Mouse (Mus musculus): ENCODE results near the gene Tbcel. TPM values are rescaled to one million over a fixed set of nuclear protein-coding genes. Genes with fewer than 3 reads are reported as not detected.

Gene Tbcel
- total RNA-seq, 2 experiments from 2014 or later: 10.1 to 13.2 TPM

GRCm38 (mm10) chr9:42394321-42394720, 113.3 kb downstream of the Tbcel start:
- ATAC-seq (ENCODE audit: poor library complexity, severe bottlenecking): no peak

- no peak for ATAC-seq (ENCODE audit: poor library complexity, severe bottlenecking)
Measured at GRCm38 (mm10) chr9:42392927-42393326, 114.7 kb downstream of the Tbcel start.

GRCm38 (mm10) chr9:42388490-42388889, 119.1 kb downstream of the Tbcel start:
- no peak for ATAC-seq (ENCODE audit: poor library complexity, severe bottlenecking)

- no peak for ATAC-seq (ENCODE audit: poor library complexity, severe bottlenecking)
Measured at GRCm38 (mm10) chr9:42387038-42387437, 120.6 kb downstream of the Tbcel start.

GRCm38 (mm10) chr9:42385656-42386055, 122.0 kb downstream of the Tbcel start:
- no peak for ATAC-seq (ENCODE audit: poor library complexity, severe bottlenecking)

- ATAC-seq (ENCODE audit: poor library complexity, severe bottlenecking): no peak
Measured at GRCm38 (mm10) chr9:42382628-42383347, 124.8 kb downstream of the Tbcel start.

- no peak for ATAC-seq (ENCODE audit: poor library complexity, severe bottlenecking)
Measured at GRCm38 (mm10) chr9:42382063-42382462, 125.5 kb downstream of the Tbcel start.

- ATAC-seq (ENCODE audit: poor library complexity, severe bottlenecking): no peak
Measured at GRCm38 (mm10) chr9:42378071-42378470, 129.5 kb downstream of the Tbcel start.

- no peak for ATAC-seq (ENCODE audit: poor library complexity, severe bottlenecking)
Measured at GRCm38 (mm10) chr9:42377656-42378055, 130.0 kb downstream of the Tbcel start.

- no peak for ATAC-seq (ENCODE audit: poor library complexity, severe bottlenecking)
Measured at GRCm38 (mm10) chr9:42371670-42372368, 135.8 kb downstream of the Tbcel start.

Other genes with a start within 250 kb of the Tbcel start
- gene Sc5d, start 243.6 kb downstream of the Tbcel start, total RNA-seq (2015): 25.7 and 27.8 TPM in 2 replicates
- 41.6 and 58.6 TPM in 2 replicates for gene Sc5d, start 243.6 kb downstream of the Tbcel start, total RNA-seq (2017)
- gene Tecta, start 107.9 kb downstream of the Tbcel start, total RNA-seq (2015): not detected in 2 replicates
- gene Tecta, start 107.9 kb downstream of the Tbcel start, total RNA-seq (2017): not detected in 2 replicates

All from megakaryocyte, adult 5-6 weeks (primary cell).